Mouse (Mus musculus) ES-E14 (cell line): ENCODE measurements around the gene Cad.

Source experiments
- CHD2 ChIP-seq: IDR thresholded peaks from 2 replicates; pipeline ENCODE4 v1.6.1; 2014; ENCODE audit warnings: mild to moderate bottlenecking, low read depth, low read length, inconsistent platforms
- MAFK ChIP-seq: IDR thresholded peaks from 2 replicates; pipeline ENCODE4 v1.6.1; 2014; ENCODE audit warnings: mild to moderate bottlenecking, low read depth, low read length, inconsistent platforms; ENCODE audit not compliant: insufficient read depth
- ZC3H11A ChIP-seq: IDR thresholded peaks from 2 replicates; pipeline ENCODE4 v1.6.1; 2012; ENCODE audit warnings: low read depth, mild to moderate bottlenecking, inconsistent platforms, low read length, borderline replicate concordance
- ZNF384 ChIP-seq: IDR thresholded peaks from 2 replicates; pipeline ENCODE4 v1.6.1; 2012; ENCODE audit warnings: low read depth, low read length, inconsistent platforms

DNA sequence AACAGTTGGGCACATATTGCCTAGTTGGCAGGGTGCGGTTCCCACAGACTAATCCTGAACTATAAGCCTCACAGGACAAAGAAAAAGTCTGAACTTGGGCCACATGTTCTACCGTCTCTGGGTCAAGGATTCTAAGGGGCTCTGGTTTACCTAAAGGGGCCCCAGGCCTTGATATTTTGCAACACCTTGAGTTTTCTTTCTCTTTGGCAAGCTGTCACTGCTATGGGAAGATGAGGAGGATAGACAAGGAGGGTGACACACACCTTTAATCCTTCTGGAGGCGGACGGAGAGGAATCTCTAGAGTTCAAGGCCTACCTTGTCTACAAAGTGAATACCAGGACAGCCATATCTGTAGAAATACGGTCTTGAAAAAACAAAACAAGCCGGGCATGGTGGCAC lies 8.2 kb upstream of the Cad start:
- TF ChIP-seq ZC3H11A = no peak
- no peak for TF ChIP-seq CHD2
- no peak for TF ChIP-seq MAFK
- TF ChIP-seq ZNF384 = no peak
